Mouse (Mus musculus) forebrain, embryonic 11.5 days (tissue): Measurements from ENCODE around the gene Sspo. TPM values are rescaled to one million over a fixed set of nuclear protein-coding genes. Genes with fewer than 3 reads are reported as not detected.

Experiments used
- ATAC-seq: fragments of 200-750 bp; cut with Nextera tagmentation; replicated peaks from 2 replicates; pipeline ENCODE4 v1.8.0; 2017; ENCODE audit warnings: moderate TSS enrichment; ENCODE audit not compliant: low FRiP score
- DNase-seq: peaks from one replicate; pipeline ENCODE4 v3.0.0-alpha.2; 2017; ENCODE audit warnings: low spot score
- H3K27ac ChIP-seq: fragments of 300-500 bp; sonication (generic); 2 replicates; pipeline ENCODE4 v1.5.1; 2014; ENCODE audit warnings: low read depth, low read length
- H3K27me3 ChIP-seq: fragments of 300-500 bp; sonication (generic); 2 replicates; pipeline ENCODE4 v1.6.1; 2014; ENCODE audit warnings: mild to moderate bottlenecking, low read length, mixed read lengths; ENCODE audit not compliant: control insufficient read depth, insufficient read depth
- H3K36me3 ChIP-seq: fragments of 300-500 bp; sonication (generic); 2 replicates; pipeline ENCODE4 v1.6.1; 2014; ENCODE audit warnings: mild to moderate bottlenecking, low read length, moderate library complexity, mixed read lengths; ENCODE audit not compliant: control insufficient read depth, insufficient read depth
- H3K4me1 ChIP-seq: fragments of 300-500 bp; sonication (generic); replicated peaks from 2 replicates; pipeline ENCODE4 v1.6.1; 2014; ENCODE audit warnings: low read length, mixed read lengths; ENCODE audit not compliant: control insufficient read depth, insufficient read depth
- H3K4me2 ChIP-seq: fragments of 300-500 bp; sonication (generic); 2 replicates; pipeline ENCODE4 v1.6.1; 2014; ENCODE audit warnings: low read depth, mild to moderate bottlenecking, low read length, moderate library complexity, mixed read lengths; ENCODE audit not compliant: severe bottlenecking
- H3K4me3 ChIP-seq: fragments of 300-500 bp; sonication (generic); 2 replicates; pipeline ENCODE4 v1.5.1; 2014; ENCODE audit warnings: low read depth, low read length
- H3K9ac ChIP-seq: fragments of 300-500 bp; sonication (generic); 2 replicates; pipeline ENCODE4 v1.6.1; 2014; ENCODE audit warnings: low read length
- H3K9me3 ChIP-seq: fragments of 300-500 bp; sonication (generic); 2 replicates; pipeline ENCODE4 v1.6.1; 2016; ENCODE audit warnings: low read length, mixed read lengths; ENCODE audit not compliant: control insufficient read depth
- WGBS: fragments of 180-500 bp; shearing (Covaris S2); extraction: QIAGEN DNeasy Blood & Tissue Kit; methylation state at CpG from one replicate; pipeline ENCODE4 v1.1.7; 2014; 5-methylcytosine and 5-hydroxymethylcytosine counted together
- polyA plus RNA-seq: library from polyadenylated mRNA; unstranded; fragments of >200 nt; fragmentation: Nextera tagmentation; extraction: Ambion mirVana; gene quantifications from 2 replicates; pipeline ENCODE4 v1.2.1, GENCODE M21; 2014

Sspo gene
- polyA plus RNA-seq, 1 experiment from 2014 or later: 0.29 TPM

GRCm38 (mm10) chr6:48413081-48413480 lies 34.9 kb upstream of the Sspo start:
- Histone ChIP-seq H3K27ac (no peak overlapping the region), H3K36me3 (peaks cover 19% of the 10 kb centered on the region; the same call in 1 of the 2 replicates), H3K27me3 (no peaks in the 10 kb centered on the region), H3K9ac (no peak overlapping the region), H3K4me3 (no peak overlapping the region), H3K9me3 (no peaks in the 10 kb centered on the region), H3K4me2 (no peak overlapping the region), H3K4me1 (no peaks in the 10 kb centered on the region)
- DNase-seq: peak; percentile 33
- WGBS: 91% methylated on average over 10 of the region's 10 CpGs
- ATAC-seq: no peak

- Histone ChIP-seq H3K27ac (no peak overlapping the region), H3K27me3 (no peaks in the 10 kb centered on the region), H3K4me2 (no peak overlapping the region), H3K36me3 (peaks cover 19% of the 10 kb centered on the region; the same call in 1 of the 2 replicates), H3K4me1 (no peaks in the 10 kb centered on the region), H3K9me3 (no peaks in the 10 kb centered on the region), H3K4me3 (no peak overlapping the region), H3K9ac (no peak overlapping the region)
- no peak for ATAC-seq
- no peak for DNase-seq
- 87% methylated on average over 1 of the region's 1 CpGs for WGBS
These were observed 33.1 kb upstream of the Sspo start for GRCm38 (mm10) chr6:48414886-48415285.

GRCm38 (mm10) chr6:48415636-48416035 lies 32.4 kb upstream of the Sspo start:
- DNase-seq (no peak), ATAC-seq (no peak)
- H3K27me3 ChIP-seq: no peaks in the 10 kb centered on the region
- H3K9ac ChIP-seq: no peak overlapping the region
- no peak overlapping the region for H3K4me3 ChIP-seq
- no peaks in the 10 kb centered on the region for H3K4me1 ChIP-seq
- no peak overlapping the region for H3K4me2 ChIP-seq
- 90% methylated on average over 7 of the region's 7 CpGs for WGBS
- H3K36me3 ChIP-seq: peaks cover 19% of the 10 kb centered on the region; the same call in 1 of the 2 replicates
- no peak overlapping the region for H3K27ac ChIP-seq
- no peaks in the 10 kb centered on the region for H3K9me3 ChIP-seq

GRCm38 (mm10) chr6:48416486-48416885 lies 31.5 kb upstream of the Sspo start:
- Histone ChIP-seq H3K9me3 (no peaks in the 10 kb centered on the region), H3K27me3 (no peaks in the 10 kb centered on the region), H3K9ac (no peak overlapping the region), H3K36me3 (peaks cover 16% of the 10 kb centered on the region; the same call in 1 of the 2 replicates), H3K4me2 (no peak overlapping the region), H3K4me1 (no peaks in the 10 kb centered on the region), H3K4me3 (no peak overlapping the region), H3K27ac (no peak overlapping the region)
- DNase-seq: no peak
- no peak for ATAC-seq
- 87% methylated on average over 2 of the region's 2 CpGs for WGBS

GRCm38 (mm10) chr6:48420647-48421046 lies 27.4 kb upstream of the Sspo start:
- no peak overlapping the region for H3K9ac ChIP-seq
- no peaks in the 10 kb centered on the region for H3K27me3 ChIP-seq
- H3K4me2 ChIP-seq: no peak overlapping the region
- no peaks in the 10 kb centered on the region for H3K9me3 ChIP-seq
- 26% methylated on average over 2 of the region's 2 CpGs for WGBS
- DNase-seq (no peak), ATAC-seq (no peak; the same call in 1 of the 2 replicates)
- no peaks in the 10 kb centered on the region for H3K4me1 ChIP-seq
- no peak overlapping the region for H3K4me3 ChIP-seq
- no peak overlapping the region for H3K27ac ChIP-seq
- H3K36me3 ChIP-seq: peaks cover 3% of the 10 kb centered on the region; the same call in 1 of the 2 replicates

GRCm38 (mm10) chr6:48423336-48423735 lies 24.7 kb upstream of the Sspo start:
- no peak overlapping the region for H3K4me3 ChIP-seq
- no peaks in the 10 kb centered on the region for H3K36me3 ChIP-seq
- H3K9ac ChIP-seq: no peak overlapping the region
- no peaks in the 10 kb centered on the region for H3K27me3 ChIP-seq
- 74% methylated on average over 3 of the region's 3 CpGs for WGBS
- no peaks in the 10 kb centered on the region for H3K9me3 ChIP-seq
- no peak overlapping the region for H3K4me2 ChIP-seq
- no peak for DNase-seq
- no peak for ATAC-seq
- H3K4me1 ChIP-seq: no peaks in the 10 kb centered on the region
- H3K27ac ChIP-seq: no peak overlapping the region

- Histone ChIP-seq H3K36me3 (no peaks in the 10 kb centered on the region), H3K27ac (no peak overlapping the region), H3K9ac (no peak overlapping the region), H3K4me3 (no peak overlapping the region), H3K4me2 (no peak overlapping the region), H3K27me3 (no peaks in the 10 kb centered on the region), H3K4me1 (no peaks in the 10 kb centered on the region), H3K9me3 (no peaks in the 10 kb centered on the region)
- ATAC-seq (no peak), DNase-seq (no peak)
- WGBS: 69% methylated on average over 5 of the region's 5 CpGs
These were observed 24.0 kb upstream of the Sspo start for GRCm38 (mm10) chr6:48424074-48424473.

- Histone ChIP-seq H3K27me3 (no peaks in the 10 kb centered on the region), H3K9me3 (no peaks in the 10 kb centered on the region), H3K4me2 (no peak overlapping the region), H3K4me1 (no peaks in the 10 kb centered on the region), H3K9ac (no peak overlapping the region), H3K27ac (no peak overlapping the region), H3K4me3 (no peak overlapping the region), H3K36me3 (no peaks in the 10 kb centered on the region)
- ATAC-seq: no peak
- DNase-seq: no peak
- 76% methylated on average over 5 of the region's 5 CpGs for WGBS
These were observed 21.1 kb upstream of the Sspo start for GRCm38 (mm10) chr6:48426956-48427355.

GRCm38 (mm10) chr6:48428769-48429557 lies 19.1 kb upstream of the Sspo start:
- Histone ChIP-seq H3K27ac (no peak overlapping the region), H3K27me3 (no peaks in the 10 kb centered on the region), H3K36me3 (no peaks in the 10 kb centered on the region), H3K4me3 (no peak overlapping the region), H3K9ac (no peak overlapping the region), H3K4me1 (no peaks in the 10 kb centered on the region), H3K9me3 (no peaks in the 10 kb centered on the region), H3K4me2 (no peak overlapping the region)
- no peak for DNase-seq
- 72% methylated on average over 4 of the region's 4 CpGs for WGBS
- ATAC-seq: no peak
